Mouse (Mus musculus) T-cell, adult 2 months (primary cell): ENCODE data around the gene Sf1.

Experiments used
- DNase-seq: peaks from one replicate; pipeline ENCODE4 v3.0.0; 2022; ENCODE audit warnings: low spot score

Gene Sf1

DNA sequence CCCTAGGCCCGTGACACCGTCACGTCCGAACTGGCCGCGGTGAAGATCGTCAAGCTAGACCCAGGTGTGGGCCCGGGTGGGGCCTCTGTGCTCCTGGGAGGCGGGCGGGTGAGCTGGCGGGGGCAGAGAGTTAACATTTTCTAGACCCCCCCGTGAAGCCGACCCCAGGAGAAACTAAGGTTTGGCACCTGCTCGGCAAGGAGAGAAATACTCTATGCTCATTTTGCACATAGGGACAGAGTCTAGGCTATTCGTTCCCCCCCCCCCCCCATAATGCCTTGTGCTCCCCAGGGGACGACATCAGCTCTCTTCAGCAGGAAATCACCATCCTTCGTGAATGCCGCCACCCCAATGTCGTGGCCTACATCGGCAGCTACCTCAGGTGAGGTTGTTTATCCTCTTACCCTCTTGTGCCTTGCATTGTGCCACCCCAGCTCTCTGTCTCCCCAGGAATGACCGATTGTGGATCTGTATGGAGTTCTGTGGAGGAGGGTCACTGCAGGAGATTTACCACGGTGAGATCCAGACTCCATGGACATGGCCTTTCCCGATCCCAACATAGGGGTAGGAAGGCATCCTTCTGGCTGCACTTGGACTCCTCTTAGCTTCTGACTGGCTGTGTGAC, 21.9 kb upstream of the Sf1 start:
- DNase-seq, result peak; percentile 41

DNA sequence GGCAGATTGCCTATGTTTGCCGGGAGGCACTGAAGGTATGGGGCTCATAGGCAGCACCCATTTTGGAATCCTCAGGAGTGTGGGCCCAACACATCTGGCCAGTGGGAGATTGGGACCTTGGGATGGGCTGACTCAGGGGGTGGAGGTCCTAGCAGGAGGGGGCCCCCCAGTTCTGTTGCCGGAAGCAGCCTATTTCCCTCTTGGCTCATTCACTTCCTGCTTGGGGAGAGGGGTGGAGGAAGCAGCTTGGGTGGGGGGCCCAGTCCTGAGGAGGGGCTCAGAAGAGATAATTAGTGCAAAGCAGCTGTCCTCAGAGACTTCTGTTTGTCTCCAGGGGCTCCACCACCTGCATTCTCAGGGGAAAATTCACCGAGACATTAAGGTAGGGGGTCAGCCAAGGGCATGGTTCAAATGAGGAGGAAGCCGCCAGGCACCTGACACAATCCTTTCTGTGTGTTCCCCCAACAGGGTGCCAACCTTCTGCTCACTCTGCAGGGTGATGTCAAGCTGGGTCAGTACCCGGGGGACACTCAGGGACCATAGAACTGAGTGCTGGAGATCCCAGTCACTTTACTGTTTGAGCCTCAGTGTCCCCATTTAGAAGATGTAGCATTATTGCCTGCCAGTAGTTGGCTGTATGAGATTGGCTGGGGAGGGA, 21.1 kb upstream of the Sf1 start:
- DNase-seq, result no peak

DNA sequence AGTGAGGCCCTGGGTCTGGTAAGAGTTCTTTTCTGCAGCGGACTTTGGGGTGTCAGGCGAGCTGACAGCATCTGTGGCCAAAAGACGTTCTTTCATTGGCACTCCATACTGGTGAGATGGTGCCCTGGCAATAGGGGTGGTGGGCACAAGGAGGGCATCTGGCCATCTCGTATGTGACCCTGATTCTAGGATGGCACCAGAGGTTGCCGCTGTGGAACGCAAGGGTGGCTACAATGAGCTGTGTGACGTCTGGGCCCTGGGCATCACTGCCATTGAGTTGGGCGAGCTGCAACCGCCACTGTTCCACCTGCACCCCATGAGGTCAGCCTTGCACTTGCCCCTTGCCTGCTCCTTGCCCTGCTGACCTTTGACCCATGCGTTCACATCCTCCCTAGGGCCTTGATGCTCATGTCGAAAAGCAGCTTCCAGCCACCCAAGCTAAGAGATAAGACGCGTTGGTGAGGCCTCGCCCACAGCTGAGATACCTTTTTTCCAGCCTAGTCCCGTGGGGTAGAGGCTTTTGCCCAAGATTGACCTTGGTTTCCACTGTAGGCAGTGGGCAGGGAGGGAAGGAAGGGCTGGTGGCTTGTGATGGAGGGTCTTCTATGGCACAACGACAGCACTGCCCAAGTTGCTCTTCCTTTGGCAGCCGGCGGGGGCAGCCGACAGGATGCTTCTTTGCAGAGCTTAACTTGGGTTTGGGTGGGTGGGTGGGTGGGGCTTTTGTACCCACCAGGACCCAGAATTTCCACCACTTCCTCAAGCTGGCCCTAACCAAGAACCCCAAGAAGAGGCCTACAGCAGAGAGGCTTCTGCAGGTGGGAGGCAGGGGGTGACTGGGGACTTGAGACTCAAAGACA, 20.2 kb upstream of the Sf1 start:
- DNase-seq, result no peak

DNA sequence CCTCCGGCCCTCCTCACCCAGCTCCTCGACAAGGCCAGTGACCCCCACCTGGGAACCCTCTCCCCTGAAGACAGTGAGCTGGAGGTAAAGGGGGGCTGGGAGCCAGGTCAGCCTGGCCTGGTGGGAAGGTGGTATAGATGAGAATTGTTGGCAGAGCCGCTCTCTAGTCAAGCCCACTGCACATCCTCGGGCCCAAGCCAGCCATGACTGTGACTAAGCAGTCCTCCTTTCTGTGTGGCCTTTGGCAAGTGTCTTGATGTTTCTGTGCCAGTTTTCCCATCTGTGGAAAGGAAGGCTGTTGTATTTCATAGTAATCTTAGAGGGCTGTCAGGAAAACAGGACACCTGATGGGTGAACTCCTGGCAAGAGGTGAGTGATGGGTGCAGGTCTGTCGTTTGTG, 19.5 kb upstream of the Sf1 start:
- no peak for DNase-seq

- no peak for DNase-seq
Observed at GRCm38 (mm10) chr19:6346023-6346422, 17.5 kb upstream of the Sf1 start.

DNA sequence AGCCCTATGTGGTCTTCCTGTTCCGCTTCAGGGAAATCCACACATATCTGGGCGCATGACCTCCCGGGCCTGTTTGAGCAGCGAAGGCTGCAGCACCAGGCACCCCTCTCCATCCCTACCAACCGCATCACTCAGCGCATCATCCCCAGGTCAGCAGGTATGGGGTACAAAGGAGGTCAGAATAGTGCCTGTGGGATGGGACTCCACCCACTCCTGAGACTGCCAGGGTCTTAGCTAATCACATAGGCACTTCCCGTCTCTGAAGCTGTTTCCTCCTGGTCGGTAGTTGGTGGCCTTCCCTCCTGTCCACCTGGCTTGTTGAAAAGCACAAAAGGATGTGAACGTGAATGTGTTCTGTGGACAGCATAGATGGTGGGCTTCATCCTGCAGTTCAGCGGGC, 16.8 kb upstream of the Sf1 start:
- no peak for DNase-seq

DNA sequence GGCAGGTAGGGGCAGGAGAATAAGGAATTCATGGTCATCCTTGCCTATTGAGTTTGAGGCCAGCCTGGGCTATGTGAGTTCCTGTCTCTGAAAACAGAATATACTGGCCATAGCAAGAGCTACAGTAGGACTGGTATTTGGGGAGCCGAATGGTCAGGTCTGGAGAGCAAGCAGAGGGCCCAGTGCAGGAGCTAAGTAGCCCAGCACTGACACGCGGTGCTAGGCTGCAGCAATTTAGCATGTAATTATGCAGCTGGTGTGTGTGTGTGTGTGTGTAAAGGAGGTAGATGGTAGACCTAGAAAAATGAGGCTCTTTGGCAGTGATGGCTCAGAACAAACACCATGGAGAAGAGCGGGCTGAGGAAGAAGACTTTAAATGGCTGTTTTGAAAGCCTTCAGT, 15.9 kb upstream of the Sf1 start:
- DNase-seq, result no peak

DNA sequence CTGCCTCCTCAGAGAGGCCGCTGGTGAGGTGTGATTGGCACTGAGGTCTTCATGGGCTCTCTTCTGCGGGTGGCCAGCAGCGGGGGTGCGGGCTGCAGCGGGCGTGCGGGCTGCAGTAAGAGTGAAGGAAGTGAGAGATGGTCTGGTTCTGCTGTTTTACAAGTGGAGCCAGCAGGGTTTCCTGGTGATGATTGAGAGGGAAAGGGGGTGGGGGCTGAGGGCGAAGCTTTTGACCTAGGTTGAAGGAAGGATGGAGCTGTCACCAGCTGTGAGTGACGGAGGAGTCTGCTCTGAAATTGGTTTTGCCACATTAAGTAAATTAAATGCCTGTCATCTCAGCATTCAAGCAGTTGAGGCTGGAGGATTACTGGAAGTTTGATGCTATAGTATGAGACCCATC, 14.8 kb upstream of the Sf1 start:
- no peak for DNase-seq

GRCm38 (mm10) chr19:6349215-6349983, 14.1 kb upstream of the Sf1 start:
- DNase-seq, result no peak

- DNase-seq, result no peak
Observed at GRCm38 (mm10) chr19:6351431-6352106, 11.9 kb upstream of the Sf1 start.

DNA sequence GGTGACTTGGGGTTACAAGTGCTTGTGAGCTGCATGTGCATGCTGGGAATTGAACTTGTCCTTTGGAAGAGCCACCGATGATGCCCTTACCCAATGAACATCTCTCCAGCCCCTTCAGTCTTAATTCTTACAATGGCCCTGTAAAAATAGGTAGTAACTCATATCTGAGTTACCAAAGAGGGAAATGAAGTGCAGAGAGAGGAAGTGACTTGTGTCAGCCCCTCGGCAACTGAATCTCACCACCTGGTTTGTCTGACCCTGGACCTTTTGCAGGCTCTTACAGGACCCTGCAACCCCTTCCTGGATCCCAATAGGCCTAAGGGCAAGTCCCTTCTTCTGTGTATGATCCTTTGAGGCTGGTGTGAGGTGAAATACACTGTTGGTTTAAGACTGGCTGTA, 11.4 kb upstream of the Sf1 start:
- DNase-seq, result no peak

- no peak for DNase-seq
Observed at GRCm38 (mm10) chr19:6354030-6354429, 9.5 kb upstream of the Sf1 start.

- no peak for DNase-seq
Observed at GRCm38 (mm10) chr19:6361291-6361690, 2.2 kb upstream of the Sf1 start.

DNA sequence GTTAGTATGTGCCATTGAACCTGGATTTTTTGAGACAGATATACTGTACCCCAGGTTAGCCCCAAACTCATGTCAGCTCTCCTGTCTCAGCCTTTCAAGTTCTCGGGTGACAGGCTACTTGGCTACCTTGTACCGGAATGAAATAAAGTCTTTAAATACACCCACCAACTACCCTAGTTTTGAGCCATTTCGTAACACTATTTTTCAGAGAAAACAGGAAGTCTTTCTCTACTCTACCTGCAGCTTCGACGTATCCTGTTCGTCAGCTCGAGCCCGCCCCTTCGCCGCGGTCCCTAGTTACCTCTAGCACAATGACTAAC, 439 bp upstream of the Sf1 start:
- no peak for DNase-seq

DNA sequence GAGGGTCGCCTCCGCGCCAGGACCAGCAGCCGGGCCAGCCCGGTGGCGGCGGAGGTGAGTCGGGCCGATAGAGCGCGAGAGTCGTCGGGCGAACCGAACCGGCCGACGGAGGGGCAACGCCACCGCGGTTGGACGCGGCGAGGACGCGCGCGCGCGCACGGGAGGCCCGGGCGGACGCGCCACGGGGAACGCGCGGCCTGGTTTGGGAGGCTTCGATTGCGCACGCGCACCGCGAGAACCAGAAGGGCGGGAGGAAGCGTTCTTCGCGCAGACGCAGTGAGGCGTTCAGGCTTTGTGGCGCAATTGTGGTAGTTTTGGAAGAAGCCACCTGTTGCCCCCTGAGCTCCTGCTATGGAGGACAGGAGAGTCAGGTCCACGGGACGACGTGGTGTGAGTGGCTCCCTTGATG, 831 bp downstream of the Sf1 start:
- peak; percentile 89 for DNase-seq

GRCm38 (mm10) chr19:6364842-6365241, 1.4 kb downstream of the Sf1 start:
- no peak for DNase-seq

- DNase-seq, result no peak
Observed at GRCm38 (mm10) chr19:6370175-6370574, 6.7 kb downstream of the Sf1 start.

- no peak for DNase-seq
Observed at GRCm38 (mm10) chr19:6372433-6372832, 8.9 kb downstream of the Sf1 start.

- DNase-seq, result peak; percentile 79
Observed at GRCm38 (mm10) chr19:6373539-6374400, 10.3 kb downstream of the Sf1 start.

- no peak for DNase-seq
Observed at GRCm38 (mm10) chr19:6374571-6374970, 11.1 kb downstream of the Sf1 start.
